Mouse (Mus musculus): ENCODE measurements around the gene Zfp512b. TPM values are rescaled to one million over a fixed set of nuclear protein-coding genes. Genes with fewer than 3 reads are reported as not detected.

Zfp512b gene
- polyA plus RNA-seq, 1 experiment = 64.1 TPM

DNA sequence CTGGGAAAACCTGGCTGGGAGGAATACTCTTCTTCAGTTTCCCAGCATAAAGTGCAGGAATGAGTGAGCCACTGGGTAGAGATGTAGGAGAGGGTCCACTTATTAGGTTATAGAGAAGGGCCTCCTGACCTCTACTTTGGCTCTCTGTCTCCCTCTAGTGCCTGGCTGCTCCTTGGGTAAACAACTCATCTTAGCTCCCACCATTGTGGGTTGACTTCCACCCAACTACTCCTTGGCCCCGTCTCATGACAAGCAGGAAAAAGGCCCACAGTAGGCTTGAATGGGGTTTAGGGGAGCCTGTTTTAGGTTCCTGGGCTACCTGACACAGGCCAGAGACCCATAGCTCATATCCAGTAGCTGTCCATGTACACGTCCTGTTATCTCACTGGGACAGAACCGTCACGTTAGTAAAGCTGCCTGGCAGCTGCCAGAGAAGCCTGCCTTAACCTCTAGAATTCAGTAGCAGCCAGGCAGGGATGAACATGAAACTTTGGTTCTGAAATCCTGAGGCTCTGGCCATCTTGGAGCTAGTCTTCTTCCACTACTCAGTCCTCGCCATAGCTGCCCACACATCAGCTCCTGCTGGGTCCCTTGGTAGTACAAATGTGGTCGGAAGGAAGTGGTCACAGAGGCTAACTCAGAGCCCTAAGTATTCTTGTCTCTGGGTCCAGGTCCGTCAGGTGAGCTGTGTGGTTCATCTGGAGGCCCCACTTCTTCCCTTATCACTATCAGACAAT, 24.2 kb downstream of the Zfp512b start:
- no peak overlapping the region for H3K27ac ChIP-seq (ENCODE audit: insufficient read depth, low read length)
- 0 out of 2 replicates have a peak, but pooled peaks have one; percentile 10 for TF ChIP-seq POLR2A (IDR thresholded peaks at IDR 0.05; ENCODE audit: extremely low read depth, insufficient read depth, low read length)
- peak; percentile 53 for TF ChIP-seq CTCF (IDR thresholded peaks at IDR 0.05; ENCODE audit: extremely low read depth, insufficient read depth, low read length)
- no peaks in the 10 kb centered on the region for H3K4me1 ChIP-seq (ENCODE audit: control insufficient read depth, insufficient read depth, low read length)
- no peak overlapping the region for H3K4me3 ChIP-seq (ENCODE audit: insufficient read depth, low read length)

DNA sequence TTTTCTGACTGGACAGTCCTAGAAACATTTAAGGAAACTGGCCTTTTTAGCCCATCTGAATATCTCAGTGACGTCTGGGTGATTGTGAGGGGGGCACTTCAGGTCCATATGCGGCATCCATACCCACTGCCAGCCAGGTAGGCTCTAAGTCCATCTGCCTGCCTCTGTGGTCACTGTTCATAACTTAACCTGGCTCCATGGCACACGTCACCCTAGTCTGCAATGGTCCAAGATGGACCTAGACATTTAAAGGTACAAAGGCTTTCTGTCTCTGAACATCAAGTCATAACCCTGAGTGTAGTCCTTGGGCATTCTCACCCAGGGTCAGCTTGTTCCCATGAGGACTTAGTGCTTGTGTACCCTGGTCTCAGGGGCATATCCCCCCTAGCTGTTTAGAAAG, 25.3 kb downstream of the Zfp512b start:
- H3K27ac ChIP-seq (ENCODE audit: insufficient read depth, low read length) = no peak overlapping the region
- TF ChIP-seq CTCF (IDR thresholded peaks at IDR 0.05; ENCODE audit: extremely low read depth, insufficient read depth, low read length) (no peak), POLR2A (IDR thresholded peaks at IDR 0.05; ENCODE audit: extremely low read depth, insufficient read depth, low read length) (no peak)

DNA sequence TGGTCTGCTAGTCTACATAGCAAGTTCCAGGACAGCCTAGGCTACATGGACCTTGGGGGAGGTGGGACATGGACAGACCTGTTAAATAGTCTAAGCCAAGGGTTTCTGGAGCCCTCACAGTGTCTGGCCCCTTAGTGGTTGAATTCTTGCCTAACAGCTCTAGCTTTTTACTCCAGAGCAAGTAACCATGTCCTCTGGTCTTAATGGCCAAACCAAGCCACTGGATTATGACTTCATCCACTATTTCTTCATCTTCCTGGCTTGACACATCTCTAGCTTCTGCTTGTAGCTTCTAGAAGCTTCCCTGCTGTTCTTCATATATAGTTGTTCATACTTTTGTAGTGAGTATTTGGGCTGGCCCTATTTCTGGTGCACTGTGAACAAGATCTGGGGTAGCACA, 38.8 kb downstream of the Zfp512b start:
- no peak for TF ChIP-seq POLR2A (IDR thresholded peaks at IDR 0.05; ENCODE audit: extremely low read depth, insufficient read depth, low read length)
- TF ChIP-seq CTCF (IDR thresholded peaks at IDR 0.05; ENCODE audit: extremely low read depth, insufficient read depth, low read length) = no peak
- Histone ChIP-seq H3K4me3 (ENCODE audit: insufficient read depth, low read length) (no peak overlapping the region), H3K27ac (ENCODE audit: insufficient read depth, low read length) (no peak overlapping the region), H3K4me1 (ENCODE audit: control insufficient read depth, insufficient read depth, low read length) (no peaks in the 10 kb centered on the region)

More for the DNA sequence above, 25.3 kb downstream of the Zfp512b start:
- Histone ChIP-seq H3K4me1 (ENCODE audit: control insufficient read depth, insufficient read depth, low read length) (no peaks in the 10 kb centered on the region), H3K4me3 (ENCODE audit: insufficient read depth, low read length) (no peak overlapping the region)

DNA sequence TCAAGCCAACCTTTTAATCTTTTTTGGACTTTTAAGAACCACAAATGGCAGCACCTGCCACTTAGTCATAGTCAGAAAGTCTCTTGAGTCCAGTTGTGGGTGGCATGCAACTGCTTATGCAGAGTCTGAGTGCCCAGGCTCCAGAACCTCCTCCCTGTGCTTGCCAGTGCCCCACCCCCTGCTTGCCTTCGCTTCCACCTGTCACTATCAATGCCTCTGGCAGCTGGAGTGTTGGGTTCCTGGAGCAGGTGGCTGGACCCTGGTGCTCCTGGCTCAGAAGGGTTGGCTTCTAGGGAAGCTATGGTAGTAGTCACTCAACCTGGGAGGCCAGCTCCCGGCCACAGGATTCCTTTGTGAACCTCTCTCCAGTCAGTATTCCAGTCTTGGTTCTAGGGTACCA, 42.4 kb downstream of the Zfp512b start:
- Histone ChIP-seq H3K27ac (ENCODE audit: insufficient read depth, low read length) (no peak overlapping the region), H3K4me1 (ENCODE audit: control insufficient read depth, insufficient read depth, low read length) (no peaks in the 10 kb centered on the region), H3K4me3 (ENCODE audit: insufficient read depth, low read length) (no peak overlapping the region)
- TF ChIP-seq POLR2A (IDR thresholded peaks at IDR 0.05; ENCODE audit: extremely low read depth, insufficient read depth, low read length) (no peak), CTCF (IDR thresholded peaks at IDR 0.05; ENCODE audit: extremely low read depth, insufficient read depth, low read length) (no peak)

DNA sequence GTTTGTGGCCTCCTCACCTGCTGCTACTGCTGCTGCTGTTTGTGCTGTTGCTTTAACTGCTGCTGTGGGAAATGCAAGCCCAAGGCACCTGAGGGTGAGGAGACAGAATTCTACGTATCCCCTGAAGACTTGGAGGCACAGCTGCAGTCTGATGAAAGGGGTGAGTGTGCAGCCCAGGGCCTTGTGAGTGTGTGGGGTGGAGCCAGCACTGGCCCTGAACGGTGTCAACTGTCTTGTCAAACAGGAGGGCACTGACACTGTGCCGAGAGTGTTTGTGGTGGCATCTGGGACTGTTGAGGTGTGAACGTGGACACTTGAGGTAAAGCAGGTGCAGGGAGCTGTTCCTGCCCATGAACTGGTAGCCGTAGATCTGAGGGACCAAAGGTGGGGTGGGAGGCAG, 43.9 kb downstream of the Zfp512b start:
- no peaks in the 10 kb centered on the region for H3K4me1 ChIP-seq (ENCODE audit: control insufficient read depth, insufficient read depth, low read length)
- H3K4me3 ChIP-seq (ENCODE audit: insufficient read depth, low read length) = no peak overlapping the region
- no peak for TF ChIP-seq POLR2A (IDR thresholded peaks at IDR 0.05; ENCODE audit: extremely low read depth, insufficient read depth, low read length)
- no peak for TF ChIP-seq CTCF (IDR thresholded peaks at IDR 0.05; ENCODE audit: extremely low read depth, insufficient read depth, low read length)
- no peak overlapping the region for H3K27ac ChIP-seq (ENCODE audit: insufficient read depth, low read length)

DNA sequence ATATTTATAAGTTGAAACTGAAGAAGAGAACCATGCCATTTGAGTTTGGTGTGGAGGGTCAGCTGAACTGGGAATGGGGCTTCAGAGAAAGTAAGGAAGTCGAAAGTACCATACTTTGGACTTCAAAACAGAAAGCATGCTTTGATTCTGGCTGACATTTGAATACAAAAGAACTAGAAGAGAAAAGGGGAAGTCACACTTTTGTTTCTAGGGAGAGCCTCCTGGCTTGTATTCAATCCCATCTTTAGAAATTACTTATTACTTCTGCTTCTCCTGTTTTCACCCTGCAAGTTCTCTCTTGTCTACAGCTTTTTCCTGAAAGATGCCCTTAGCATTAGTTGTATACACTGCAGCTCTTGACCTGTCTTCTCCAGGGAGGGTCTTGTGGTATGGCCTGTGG, 44.4 kb downstream of the Zfp512b start:
- Histone ChIP-seq H3K4me1 (ENCODE audit: control insufficient read depth, insufficient read depth, low read length) (no peaks in the 10 kb centered on the region), H3K4me3 (ENCODE audit: insufficient read depth, low read length) (no peak overlapping the region), H3K27ac (ENCODE audit: insufficient read depth, low read length) (no peak overlapping the region)

DNA sequence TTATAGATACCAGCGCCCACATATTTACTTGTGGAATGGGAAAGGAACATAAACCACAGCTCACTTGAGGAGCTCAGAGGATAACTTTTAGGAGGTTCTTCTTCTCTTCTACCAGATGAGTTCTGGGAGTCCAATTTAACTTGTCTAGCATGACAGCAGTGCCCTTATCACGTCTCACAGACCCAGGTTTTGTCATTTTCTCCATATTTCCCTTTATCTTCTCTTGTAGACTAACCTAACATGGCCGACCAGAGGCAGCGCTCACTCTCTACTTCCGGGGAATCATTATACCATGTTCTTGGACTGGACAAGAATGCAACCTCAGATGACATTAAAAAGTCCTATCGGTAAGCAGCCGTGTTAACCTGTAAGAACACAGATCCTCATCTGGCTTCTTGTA, 46.5 kb downstream of the Zfp512b start:
- Histone ChIP-seq H3K4me1 (ENCODE audit: control insufficient read depth, insufficient read depth, low read length) (no peaks in the 10 kb centered on the region; the same call in 1 of the 2 replicates), H3K27ac (ENCODE audit: insufficient read depth, low read length) (no peak overlapping the region), H3K4me3 (ENCODE audit: insufficient read depth, low read length) (no peak overlapping the region)
- TF ChIP-seq CTCF (IDR thresholded peaks at IDR 0.05; ENCODE audit: extremely low read depth, insufficient read depth, low read length) (no peak), POLR2A (IDR thresholded peaks at IDR 0.05; ENCODE audit: extremely low read depth, insufficient read depth, low read length) (no peak)

More for the DNA sequence above, 44.4 kb downstream of the Zfp512b start:
- TF ChIP-seq CTCF (IDR thresholded peaks at IDR 0.05; ENCODE audit: extremely low read depth, insufficient read depth, low read length) = no peak
- TF ChIP-seq POLR2A (IDR thresholded peaks at IDR 0.05; ENCODE audit: extremely low read depth, insufficient read depth, low read length) = no peak

DNA sequence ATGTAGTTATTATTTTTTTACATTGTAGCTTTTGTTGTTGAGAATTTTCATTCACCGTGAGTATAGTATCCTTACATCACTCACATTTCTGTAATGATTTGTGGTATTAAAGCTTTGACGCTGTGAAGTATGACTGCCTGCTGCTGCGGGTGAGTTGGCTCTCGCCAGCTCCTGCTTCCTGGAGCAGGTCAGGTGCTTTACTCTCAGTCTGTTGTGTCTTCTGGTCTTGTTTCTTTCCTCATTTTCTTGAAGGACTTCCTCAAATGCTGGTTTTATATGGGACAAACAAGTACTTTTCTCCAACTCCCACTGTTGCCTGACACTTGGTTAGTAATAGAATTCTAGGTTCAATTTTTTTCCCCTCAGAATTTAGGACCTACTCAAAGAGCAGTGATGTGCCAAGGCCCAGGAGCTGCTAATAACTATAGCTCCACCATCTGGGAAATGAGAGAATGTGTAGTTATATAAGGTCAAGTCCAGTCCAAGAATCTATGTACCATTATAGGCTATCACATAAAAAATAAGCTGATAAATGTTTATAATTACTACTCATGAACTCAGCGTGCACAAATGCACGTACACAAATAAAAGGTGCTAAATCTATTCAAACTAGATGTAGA, 50.7 kb downstream of the Zfp512b start:
- Histone ChIP-seq H3K4me1 (ENCODE audit: control insufficient read depth, insufficient read depth, low read length) (peaks cover 2% of the 10 kb centered on the region; the same call in 1 of the 2 replicates), H3K4me3 (ENCODE audit: insufficient read depth, low read length) (no peak overlapping the region), H3K27ac (ENCODE audit: insufficient read depth, low read length) (no peak overlapping the region)
- TF ChIP-seq POLR2A (IDR thresholded peaks at IDR 0.05; ENCODE audit: extremely low read depth, insufficient read depth, low read length) (no peak), CTCF (IDR thresholded peaks at IDR 0.05; ENCODE audit: extremely low read depth, insufficient read depth, low read length) (no peak)

DNA sequence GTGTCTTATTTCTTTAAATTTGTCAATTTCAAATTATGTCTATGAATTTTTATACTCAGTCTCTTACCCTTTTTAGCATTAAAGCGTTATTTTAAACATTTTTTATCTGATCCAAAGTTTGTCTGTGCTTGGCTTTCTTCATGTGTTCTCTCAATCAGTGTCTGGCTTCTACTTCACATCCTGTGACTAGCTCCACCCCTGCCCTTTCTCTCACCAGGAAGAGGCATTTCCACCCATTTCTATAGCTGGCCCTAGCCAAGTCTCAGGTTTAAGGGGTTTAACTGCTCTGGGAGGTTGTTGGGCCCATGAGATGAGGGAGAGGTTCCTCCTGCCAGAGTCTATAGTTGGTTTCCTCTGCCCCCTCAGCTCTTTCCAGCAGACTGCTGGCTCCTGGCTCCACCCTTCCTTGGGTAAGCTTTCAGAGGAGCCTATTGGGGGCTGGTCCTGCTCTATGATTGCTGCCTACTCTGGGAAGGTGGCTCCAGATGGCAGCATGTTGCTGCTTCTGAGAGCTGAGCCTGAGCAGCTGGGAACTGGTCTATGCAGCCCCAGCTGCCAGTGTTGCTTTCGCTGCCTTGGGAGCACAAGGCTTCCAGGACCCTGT, 55.1 kb downstream of the Zfp512b start:
- no peak overlapping the region for H3K27ac ChIP-seq (ENCODE audit: insufficient read depth, low read length)

More for the DNA sequence above, 55.1 kb downstream of the Zfp512b start:
- peak; percentile 46; the same call in 1 of the 2 replicates for TF ChIP-seq POLR2A (IDR thresholded peaks at IDR 0.05; ENCODE audit: extremely low read depth, insufficient read depth, low read length)
- TF ChIP-seq CTCF (IDR thresholded peaks at IDR 0.05; ENCODE audit: extremely low read depth, insufficient read depth, low read length) = no peak
- Histone ChIP-seq H3K4me1 (ENCODE audit: control insufficient read depth, insufficient read depth, low read length) (peaks cover 2% of the 10 kb centered on the region; the same call in 1 of the 2 replicates), H3K4me3 (ENCODE audit: insufficient read depth, low read length) (no peak overlapping the region)
